Mouse (Mus musculus): ENCODE data around the gene Zbtb38. TPM values are rescaled to one million over a fixed set of nuclear protein-coding genes. Genes with fewer than 3 reads are reported as not detected.

The Zbtb38 gene
- total RNA-seq, 4 experiments from 2014 or later = 57.5 to 68.1 (median 62.3) TPM

DNA sequence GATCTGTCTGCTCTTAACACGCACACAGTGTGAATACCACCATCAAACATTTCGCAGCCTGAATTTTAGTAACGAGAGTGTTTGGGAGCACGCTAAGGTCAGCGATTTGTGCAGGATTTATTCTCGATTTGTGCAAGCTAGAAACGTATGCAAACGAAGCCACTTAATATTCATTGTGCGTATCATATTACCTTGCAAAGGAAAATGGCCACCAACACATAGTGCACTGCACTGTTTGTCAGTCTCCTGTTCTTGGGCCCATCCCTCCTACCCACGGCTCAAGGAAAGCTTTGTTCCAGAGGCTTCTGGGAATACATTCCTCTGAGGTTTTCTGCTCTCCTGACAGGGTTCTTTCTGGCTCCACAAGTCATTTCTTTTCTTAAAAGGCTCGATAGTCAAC, 37.5 kb downstream of the Zbtb38 start:
- no peak for DNase-seq (ENCODE audit: low spot score in 2 of 2)

DNA sequence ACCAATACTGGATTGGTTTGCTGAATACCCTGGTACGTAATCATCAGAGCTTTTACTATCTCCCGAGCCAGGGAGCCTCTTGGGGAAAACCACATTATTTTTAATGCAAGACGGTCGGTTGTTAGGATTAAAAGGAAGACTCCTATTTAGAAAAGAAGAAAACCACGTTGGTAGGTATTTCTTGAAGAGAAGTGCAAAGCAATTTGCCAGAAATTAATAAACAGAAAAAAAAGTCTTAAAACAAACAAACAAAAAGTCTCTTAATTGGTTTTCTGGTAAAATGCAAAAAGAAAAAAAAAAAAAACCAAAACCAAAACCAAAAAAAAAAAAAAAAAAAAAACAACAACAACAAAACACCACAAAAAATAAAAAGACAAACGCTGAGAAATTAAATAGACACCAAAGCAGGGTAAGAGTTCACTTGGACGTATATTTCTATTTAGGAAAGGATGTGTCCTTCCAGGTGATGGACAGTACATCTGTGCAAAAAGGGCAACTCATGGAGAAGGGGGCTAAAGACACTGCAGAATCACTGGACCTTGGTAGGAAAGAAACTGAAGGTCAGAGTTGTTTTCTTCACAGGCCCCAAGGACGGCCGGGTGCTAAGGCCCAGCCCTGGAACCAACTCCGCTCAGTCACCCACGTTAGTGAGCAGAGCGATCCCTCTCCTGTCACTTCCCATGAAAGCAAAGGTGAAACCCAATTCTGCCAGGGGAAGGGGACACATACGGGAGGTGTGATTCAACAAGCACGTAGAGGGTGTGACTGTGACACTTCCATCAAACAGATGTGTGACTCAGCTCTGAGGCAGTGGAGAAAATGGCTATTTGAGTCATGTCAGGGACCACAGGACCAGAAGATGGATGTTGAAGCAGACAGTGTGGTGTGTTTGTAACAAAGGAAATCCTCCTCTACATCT, 38.9 kb downstream of the Zbtb38 start:
- no peak for DNase-seq (ENCODE audit: low spot score in 2 of 2)

DNA sequence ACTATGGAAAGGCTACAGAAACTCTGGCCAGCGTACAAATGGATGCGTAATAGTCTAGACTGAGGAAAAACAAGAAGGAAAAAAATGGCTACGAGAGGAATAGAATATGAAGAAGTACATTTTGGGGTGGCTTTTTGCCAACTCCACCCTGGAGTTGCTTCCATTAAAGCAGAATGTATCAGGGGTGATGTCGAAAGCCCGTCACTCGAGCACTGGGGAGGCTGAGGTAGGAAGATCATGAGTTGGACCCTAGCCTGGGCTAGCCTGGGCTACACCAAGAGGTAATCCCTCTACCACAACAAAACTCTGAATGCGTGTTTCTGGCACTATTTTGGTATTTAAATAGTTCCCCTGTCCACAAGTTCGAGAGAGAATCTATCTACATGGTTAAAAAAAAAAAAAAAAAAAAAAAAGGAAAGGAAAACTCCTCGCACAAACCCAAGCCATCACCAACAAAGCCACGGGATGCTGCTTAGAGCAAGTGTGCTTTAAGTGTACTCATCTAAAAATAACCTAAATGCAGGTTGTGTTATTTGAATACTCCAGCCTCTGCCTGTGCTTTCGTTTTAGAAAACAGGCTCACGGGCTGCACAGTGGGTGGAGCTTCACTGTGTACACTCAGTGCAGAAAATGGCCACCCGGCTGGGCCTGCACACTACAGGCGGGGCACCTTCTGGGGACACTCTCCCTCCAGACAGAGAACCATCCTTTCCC, 39.7 kb downstream of the Zbtb38 start:
- DNase-seq (ENCODE audit: low spot score in 2 of 2) = no peak

DNA sequence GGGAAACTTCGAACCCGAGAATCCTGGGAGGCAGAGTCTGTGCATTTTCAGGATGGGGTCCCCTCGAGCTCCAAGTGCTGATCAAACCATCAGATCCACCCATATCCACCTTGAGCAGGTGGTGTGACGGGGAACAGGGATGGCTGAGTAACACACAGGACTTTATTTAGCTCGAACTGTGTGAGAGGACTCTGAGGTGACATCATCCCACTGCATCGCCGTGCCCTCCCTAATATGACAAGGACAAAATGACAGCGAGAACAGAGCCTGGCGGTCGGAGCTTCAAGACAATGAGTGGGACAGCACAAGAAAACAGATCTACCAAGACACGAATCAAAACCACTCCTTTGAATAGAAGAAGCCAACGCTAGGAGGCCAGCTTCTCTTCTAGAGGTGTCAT, 40.6 kb downstream of the Zbtb38 start:
- DNase-seq (ENCODE audit: low spot score in 2 of 2) = no peak

DNA sequence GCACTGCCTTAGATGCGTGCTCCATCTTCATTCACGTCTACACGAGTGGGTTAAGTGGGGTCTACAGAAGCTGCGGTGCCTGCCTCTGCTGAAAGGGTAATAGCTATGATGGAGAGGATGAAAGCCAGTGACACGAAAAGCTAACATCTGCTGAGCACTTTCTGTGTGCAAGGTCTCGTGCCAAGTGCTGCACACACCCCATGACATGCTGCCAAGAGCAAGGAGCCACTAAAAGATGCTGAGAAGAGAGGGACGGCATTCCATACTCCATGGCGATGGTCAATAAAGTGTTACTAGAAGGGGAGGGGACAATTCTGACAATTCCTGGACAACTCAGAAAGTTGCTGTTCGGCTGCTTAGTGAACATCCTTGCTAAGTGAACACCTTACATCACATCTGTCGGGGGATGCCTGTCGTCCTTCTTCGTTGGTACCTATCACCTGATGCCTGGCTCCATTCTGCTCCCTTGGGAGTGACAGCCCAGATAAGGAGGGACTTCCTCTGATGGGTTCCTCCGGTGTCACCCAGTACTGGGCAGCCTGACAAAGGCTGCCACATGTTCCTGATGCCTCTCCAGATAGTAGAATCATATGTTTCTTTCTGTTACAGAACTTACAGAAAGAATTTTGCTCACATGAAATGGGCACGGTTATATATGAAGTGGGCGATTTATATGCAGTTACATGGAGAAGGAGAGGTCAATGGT, 42.2 kb downstream of the Zbtb38 start:
- no peak for DNase-seq (ENCODE audit: low spot score in 2 of 2)

DNA sequence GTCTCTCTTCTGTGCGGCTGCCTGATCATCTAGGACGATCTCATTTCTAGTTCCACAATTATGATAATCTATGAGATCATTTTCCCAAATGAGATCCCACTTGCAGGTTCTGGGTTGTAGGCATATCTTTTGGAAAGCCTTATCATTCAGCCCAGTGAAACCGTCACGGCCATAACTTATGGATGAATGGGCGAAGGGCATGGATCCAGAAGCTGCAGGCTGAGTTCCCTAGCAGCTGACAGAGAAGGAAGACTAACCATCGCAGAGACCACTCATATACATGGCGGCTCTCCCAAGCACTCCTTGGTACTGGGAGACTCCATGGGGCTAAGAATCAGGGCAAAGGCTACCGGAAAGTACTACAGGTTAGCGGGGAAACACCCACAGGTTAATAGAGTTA, 43.7 kb downstream of the Zbtb38 start:
- no peak for DNase-seq (ENCODE audit: low spot score in 2 of 2)

DNA sequence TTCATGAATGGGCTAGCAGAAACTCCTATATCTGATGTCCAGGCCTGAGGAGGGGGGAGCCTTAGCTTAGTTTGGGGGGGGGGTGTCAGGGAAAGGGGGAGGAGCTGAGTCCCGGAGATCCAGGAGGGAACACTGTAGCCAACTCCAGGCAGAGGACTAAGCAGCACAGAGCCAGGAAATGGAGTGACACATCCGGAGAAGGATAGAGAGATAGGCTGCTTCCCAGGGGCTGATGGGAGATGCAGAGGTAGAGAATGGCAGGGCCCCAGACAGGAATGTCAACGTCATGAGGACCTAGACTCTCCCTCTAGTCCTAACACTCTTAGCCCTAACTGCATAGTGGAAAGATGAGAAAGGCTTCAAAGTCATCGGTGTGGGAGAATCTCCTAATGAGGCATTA, 44.7 kb downstream of the Zbtb38 start:
- DNase-seq (ENCODE audit: low spot score in 2 of 2) = no peak

DNA sequence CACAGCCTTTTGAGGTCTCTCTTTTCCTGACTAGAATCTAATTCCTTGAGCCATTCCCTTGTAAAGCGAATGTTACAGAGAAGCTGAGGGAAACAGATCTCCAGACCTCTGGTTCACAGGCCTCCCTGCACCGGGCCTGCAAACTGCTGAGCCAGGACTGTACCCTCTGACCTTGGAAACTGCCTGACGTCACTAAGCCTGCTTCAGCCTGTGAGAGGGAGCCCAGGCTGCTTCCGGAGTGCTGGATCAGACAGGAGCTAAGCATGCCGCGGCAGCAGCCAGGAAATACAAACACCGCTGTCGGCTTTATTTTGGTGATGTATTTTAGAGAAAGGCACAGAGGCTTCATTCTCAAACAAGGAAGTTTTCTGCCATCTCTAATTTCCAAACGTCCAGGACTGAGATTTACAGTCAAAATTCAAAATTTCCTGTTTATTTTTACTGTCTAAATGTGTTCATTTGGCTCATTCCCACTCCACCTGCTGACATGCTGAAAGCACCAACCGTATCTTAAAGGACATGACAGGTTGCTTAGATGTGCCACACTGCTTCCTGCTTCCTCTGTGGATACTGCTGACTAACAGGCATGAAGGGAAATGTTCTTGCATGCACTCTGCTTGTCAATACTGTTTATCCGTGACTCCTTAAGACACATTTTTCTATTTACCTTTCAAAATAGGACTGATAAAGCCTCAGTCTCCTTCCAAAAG, 46.9 kb downstream of the Zbtb38 start:
- DNase-seq (ENCODE audit: low spot score in 2 of 2) = no peak

DNA sequence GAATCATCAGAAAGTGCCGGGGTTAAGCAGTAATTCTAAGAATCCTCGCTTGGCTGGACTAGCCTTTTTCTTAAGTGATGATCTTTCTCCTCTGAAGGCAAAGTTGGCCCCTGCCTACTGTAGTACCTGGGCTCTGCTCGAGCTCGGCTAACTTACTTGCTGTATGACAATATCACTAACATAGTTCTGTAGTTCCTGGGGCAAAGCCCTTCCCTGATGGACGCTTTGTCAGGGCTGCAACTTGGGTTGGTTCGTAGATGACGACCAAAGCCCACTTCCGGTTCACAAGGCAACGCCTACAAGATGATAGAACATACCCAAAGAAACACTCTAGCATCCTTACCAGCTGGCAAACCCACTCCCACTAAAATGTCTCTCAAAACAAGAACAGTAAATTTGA, 47.7 kb downstream of the Zbtb38 start:
- no peak for DNase-seq (ENCODE audit: low spot score in 2 of 2)

DNA sequence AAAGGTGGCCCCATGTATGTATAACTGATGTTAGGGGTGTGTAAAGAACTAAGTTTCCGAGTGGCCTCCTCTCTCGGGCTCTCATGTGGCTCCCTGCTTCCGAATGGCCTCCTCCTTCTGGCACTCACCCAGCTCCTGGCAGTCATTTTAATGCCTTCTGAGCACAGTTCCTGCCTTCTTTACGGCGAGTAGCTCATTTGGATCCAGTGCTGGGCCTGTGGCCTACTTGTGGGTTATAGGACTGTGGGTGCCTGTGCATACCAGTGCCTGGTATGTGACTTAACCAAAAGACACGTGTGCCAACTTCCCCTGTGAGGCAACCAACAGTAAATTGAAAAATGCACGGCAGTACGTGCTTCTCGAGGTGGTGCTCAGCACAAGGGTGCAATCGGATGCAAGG, 50.7 kb downstream of the Zbtb38 start:
- no peak for DNase-seq (ENCODE audit: low spot score in 2 of 2)

DNA sequence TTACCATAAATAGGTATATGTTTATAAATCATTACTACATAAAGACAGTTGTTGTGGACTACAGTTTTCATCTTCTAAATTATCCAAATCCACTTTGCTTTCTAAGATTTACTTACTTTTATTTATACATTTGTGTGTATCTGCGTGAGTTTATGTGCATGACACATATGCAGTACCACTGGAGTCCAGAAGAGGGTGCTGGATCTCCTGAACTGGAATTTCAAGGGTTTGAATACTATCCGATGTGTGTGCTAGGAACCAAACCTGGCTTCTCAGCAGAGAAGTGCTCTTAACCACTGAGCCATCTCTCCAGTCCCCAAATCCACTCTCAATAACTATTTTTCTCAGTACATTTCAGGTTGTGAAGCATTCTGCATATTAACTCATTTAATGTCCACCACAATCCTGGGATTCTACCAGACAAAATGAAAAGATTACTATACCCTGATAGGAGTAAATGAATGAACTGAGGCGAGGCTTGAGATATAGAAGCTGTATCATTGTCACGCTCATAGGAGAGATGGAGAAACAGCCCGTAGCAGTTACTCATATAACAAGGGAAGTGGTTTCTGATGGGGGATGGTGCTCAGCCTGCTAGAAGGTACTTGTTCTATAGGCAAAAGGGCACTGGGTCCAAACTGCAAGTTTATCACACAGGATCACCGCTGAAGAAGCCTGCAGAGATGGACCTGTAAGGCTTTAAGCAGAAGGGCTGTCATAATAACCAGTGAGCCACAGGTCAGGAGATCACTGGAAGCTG, 53.2 kb downstream of the Zbtb38 start:
- no peak for DNase-seq (ENCODE audit: low spot score in 2 of 2)

DNA sequence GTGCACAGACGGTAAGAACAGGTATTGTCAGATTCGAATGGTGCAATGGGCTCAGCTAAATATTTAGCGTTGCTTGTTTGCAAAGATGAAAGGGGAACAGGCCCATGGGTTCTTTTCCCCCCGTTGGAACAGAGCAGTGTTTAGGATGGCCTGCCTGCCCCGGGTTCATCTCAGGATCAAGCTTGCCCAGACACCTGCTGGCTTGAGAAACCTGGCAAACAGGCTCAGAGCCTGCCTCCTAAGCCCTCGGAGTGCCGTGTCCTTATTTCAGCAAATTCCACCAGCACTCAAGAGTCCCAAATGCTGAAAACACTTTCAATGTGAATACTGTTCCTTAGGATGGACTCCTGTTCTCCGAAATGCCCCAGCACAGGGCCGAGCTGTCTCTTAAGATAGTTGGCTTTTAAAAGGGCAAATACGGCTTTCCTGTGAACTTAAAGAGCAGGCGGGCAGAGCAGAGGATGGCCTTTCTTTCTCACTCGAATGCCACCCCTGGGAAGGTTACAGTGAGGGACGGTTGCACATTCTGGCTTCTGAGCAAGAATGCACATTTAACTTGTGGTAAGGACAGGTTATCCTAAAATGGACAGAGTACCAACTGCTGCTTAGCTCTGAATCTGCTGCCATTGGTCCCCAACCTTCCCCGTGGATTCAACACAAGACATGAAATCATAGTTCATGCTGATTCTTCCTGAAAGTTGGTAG, 55.7 kb downstream of the Zbtb38 start:
- no peak for DNase-seq (ENCODE audit: low spot score in 2 of 2)

DNA sequence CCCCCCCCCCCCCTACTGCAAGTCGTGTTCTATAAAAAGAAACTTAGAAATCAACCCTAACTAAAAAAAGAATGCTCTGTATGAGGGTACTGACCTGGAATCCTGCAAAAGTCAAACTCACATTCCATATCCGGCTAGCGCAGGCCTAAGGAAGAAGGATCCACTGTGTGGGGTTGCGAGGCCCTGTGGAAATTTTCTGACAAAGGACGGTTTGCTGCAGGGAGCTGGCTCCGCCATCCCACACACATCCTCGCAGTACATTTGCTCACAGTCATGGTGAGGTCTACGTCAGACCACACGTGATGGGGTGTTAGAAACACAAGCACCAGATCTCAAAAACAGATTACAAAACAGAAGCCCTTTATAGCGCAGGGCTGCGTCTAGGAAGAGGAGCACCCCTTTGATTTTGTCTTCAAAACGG, 56.5 kb downstream of the Zbtb38 start:
- peak; percentile 78 to 81 for DNase-seq (ENCODE audit: low spot score in 2 of 2)

DNA sequence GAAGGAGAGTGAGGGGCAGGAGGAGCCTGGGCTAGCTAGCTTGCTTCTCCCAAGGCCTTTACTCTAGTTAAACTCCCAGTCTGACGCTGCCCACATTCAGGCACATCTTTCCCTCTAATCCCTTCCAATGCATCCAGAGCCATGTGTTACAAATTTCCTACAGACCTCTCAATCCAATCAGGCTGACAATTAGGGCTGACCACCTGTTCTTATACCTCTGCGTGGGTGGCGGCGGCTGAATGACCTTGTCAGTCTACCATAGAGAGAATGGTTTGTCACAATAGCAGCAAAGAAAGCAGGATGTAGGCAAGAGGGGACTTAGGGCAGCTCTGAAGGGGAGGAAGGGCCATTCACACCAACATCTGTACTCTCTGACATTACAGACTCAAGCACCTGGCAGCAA, 62.2 kb downstream of the Zbtb38 start:
- DNase-seq (ENCODE audit: low spot score in 2 of 2) = no peak

DNA sequence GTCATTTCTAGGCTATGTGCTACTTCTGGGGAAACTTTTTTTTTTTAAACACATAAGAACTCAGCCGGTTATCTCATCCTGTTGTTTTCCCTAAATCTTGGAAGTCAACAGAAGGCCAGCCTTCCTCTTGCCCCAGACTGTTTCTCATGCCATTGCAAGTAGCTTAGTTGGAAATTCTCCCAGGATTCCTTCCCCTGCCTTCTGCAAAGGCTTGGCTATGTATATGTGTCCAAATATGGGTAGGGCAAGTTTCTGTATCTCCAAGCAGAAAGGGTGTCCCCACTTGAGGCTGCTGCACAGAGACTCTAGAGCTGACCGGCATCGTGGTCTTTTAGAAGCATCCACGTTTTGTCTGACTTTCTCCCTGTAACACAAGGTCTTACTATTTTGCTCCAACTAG, 63.6 kb downstream of the Zbtb38 start:
- no peak for DNase-seq (ENCODE audit: low spot score in 2 of 2)

DNA sequence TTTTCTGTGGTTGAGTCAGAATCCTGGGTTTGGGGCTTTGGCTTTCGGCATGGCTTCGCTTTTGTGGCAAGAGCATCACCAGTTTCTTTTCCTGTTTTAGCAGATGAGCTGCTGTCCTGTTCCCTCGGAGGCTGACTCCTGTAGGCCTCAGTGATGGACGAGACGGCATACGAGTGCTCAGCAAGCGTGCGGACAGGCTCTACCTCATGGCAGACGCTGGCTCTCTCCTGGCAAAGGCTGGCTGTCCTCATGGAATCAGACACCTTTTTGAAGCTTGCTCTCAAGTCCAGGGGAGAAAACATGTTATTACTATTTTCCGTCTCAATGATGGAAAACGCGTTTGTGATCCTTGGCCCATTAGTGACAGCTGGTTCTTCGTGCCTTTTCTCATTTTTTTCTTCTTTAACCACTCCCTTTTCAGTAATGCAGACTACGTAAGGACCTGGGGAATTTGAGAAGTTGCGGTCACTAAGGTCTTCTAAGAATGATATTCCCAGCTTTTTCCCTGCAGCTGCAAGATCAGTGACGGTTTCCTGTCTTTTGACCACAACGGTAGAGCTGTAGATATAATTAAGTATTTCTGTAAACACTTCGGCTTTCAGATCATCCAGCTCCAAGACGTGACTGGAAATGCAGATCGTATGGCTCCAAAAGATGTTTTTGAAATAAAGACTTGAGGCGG, 64.3 kb downstream of the Zbtb38 start:
- DNase-seq (ENCODE audit: low spot score in 2 of 2) = no peak

DNA sequence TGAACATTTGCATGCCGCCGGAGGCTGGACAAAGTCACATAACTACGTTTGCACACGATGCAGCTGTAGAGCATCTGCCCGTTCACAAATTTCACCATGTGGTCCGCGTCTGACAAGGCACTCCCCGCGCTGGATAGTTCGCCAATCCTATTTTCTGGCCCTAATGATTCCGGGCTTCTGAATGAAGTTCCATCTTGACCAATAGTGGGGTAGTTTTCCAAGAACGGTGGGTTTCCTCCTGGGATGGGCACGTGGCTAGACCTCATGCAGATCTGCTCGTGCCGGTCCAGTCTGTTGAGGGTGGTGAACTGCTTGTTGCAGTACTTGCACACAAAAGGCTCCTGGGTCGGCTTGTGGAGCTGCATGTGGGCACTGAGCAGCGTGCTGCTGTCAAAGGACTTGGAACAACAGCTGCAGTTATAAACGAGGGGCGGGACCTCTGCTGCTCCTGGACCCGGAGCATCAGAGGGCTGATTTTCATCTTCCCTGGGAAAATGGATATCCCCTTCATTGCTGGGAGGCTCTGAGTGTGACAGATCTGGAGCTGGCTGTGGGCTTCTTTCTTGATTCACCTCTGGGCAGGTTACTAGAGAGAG, 64.9 kb downstream of the Zbtb38 start:
- DNase-seq (ENCODE audit: low spot score in 2 of 2) = no peak

DNA sequence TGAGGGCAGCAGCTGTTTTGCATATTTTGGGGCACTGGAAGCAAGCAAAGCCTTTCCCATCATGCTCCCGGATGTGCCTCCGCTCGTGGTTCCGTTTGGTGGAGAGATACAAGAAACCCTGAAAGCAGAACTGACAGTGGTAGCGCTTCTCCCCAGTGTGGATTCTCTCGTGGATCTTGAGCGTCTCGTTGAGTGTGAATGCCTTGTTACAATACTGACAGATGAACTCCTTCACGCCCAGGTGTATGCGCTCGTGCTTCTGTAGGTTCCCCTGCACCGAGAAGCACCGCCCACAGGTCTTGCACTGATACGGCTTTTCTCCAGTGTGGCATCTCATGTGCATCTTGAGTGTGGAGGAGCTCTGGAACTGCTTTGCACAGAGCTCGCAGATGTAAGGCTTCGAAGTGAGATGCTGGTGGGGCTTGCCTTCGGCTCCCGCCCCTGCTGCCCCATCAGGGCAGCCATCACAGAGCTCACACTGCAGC, 67.0 kb downstream of the Zbtb38 start:
- no peak for DNase-seq (ENCODE audit: low spot score in 2 of 2)

All from layer of hippocampus, adult 8-10 months (tissue).